Mouse (Mus musculus) layer of hippocampus, adult 2 months (tissue): ENCODE measurements at regions not wholly inside any gene's neighbourhood (a gene's known extent, or its start where the extent isn't known, plus 50 kb on each side); places are given as distances from the start of the nearest gene placed in this dataset.

Experiments
- DNase-seq, 2 experiments: peaks; one replicate each; pipeline ENCODE4 v3.0.0; 2022; ENCODE audit warnings: low spot score in 2 of 2
- H3K27ac ChIP-seq: fragments of 200-600 bp; 2 replicates; pipeline ENCODE4 v1.8.1; 2022
- H3K4me3 ChIP-seq: fragments of 200-600 bp; 2 replicates; pipeline ENCODE4 v1.8.1; 2022; ENCODE audit warnings: mild to moderate bottlenecking
- CTCF ChIP-seq: fragments of 200-600 bp; conservative IDR thresholded peaks from 2 replicates; pipeline ENCODE4 v1.8.1; 2022; ENCODE audit warnings: antibody characterized with exemption, mild to moderate bottlenecking, moderate library complexity

DNA sequence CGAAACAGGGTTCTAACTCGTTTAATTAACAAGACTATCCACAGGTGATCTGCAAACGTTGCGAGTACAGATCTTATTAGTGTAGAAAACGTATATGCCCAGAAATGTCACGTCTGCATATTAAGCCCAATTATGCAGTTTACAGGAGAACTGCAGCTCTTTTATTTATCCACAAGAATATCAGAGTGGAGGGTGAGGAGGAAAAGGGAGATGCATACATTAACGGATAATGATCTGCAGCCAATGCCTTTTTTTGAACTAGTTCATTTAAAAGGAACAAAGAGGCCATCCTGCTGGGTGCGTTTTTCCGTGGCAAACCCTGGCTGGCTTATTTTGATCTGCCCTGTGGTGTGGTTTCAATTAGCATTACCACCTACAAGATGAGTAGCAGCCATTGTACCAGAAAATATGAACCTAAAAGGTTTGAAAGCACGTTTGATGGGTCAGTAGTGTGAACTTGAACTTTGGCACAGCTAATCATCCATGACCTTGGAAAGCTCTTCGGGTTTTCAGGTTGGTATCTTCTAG, 511.1 kb downstream of the Nyap2 start:
- DNase-seq: no peak
- H3K4me3 ChIP-seq: no peak overlapping the region
- no peak overlapping the region for H3K27ac ChIP-seq
- no peak for TF ChIP-seq CTCF

GRCm38 (mm10) chr1:81591623-81592022, 514.9 kb downstream of the Nyap2 start:
- H3K4me3 ChIP-seq: no peak overlapping the region
- no peak overlapping the region for H3K27ac ChIP-seq
- TF ChIP-seq CTCF: peak; percentile 52
- no peak for DNase-seq

DNA sequence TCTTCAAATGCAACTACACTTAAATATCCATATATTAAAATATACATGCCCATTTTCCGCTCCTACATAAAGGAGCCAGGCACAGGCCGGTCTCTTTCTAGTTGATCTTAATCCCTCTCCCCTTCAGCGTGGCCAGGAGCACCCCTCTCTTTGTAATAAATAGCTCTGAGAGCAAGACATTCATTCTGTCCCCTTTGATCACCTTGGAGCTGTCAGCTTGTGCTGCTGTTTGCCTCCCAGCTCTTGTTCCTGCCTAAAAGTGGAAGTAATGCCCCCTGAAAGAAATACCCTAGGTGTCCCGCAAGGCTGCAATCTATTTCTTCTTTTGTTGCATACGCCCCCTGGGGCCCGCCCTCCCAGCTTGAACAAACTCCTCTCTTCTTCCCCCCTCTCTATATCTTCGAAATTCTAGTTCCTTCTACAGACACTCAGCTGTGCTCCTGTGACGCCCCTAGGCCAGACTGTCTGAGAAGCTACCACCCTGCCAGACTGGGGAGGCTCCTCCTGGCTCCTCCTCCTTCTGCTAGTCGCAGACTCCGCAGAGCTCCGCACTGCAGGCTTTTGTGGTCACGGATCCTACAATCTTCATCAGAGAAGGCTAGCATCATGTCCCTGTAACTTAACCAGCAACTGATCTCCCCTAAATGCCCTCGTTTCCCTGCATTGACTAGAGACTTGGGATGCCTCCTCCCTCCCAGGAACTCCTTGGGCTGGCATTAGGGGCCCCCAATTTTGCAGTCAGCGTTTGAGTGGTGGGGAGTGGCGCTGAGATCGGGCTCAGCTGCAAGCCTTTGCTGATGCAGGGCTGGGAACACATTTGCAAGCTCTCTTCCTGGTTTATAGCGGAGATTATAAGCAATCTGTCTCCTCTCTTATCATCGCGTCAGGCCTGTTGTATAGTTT, 516.8 kb downstream of the Nyap2 start:
- peak; percentile 44 to 47 for DNase-seq
- peak; percentile 17; the same call in 1 of the 2 replicates for TF ChIP-seq CTCF
- Histone ChIP-seq H3K4me3 (peak overlapping the region; percentile 57), H3K27ac (peak overlapping the region; percentile 84)

DNA sequence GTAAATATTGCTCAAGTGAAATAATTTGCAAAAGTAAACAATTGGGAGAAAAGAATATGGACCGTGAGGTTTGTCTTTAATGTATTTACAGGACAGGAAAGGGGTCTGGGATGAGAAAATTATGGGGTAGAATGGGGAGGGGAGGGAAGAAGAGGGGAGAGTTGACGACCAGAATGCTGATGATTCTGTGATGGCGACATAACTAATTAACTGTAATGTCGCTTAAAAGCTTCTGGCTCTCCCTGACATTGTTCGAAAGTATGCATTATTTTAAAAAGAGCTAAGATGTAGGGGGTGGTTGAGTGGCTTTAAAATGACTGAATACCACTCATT, 517.4 kb downstream of the Nyap2 start:
- no peak for TF ChIP-seq CTCF
- peak overlapping the region; percentile 84 for H3K27ac ChIP-seq
- no peak for DNase-seq

GRCm38 (mm10) chr1:81594606-81595005, 517.9 kb downstream of the Nyap2 start:
- DNase-seq: no peak
- H3K4me3 ChIP-seq: no peak overlapping the region; the same call in 1 of the 2 replicates
- no peak overlapping the region for H3K27ac ChIP-seq
- TF ChIP-seq CTCF: no peak

More for the DNA sequence above, 517.4 kb downstream of the Nyap2 start:
- peak overlapping the region; percentile 57 for H3K4me3 ChIP-seq

- Histone ChIP-seq H3K4me3 (no peak overlapping the region), H3K27ac (no peak overlapping the region)
- TF ChIP-seq CTCF: no peak
- DNase-seq: no peak
These were observed 532.0 kb downstream of the Nyap2 start for GRCm38 (mm10) chr1:81608772-81609171.

- Histone ChIP-seq H3K27ac (no peak overlapping the region), H3K4me3 (no peak overlapping the region)
- DNase-seq: no peak
- TF ChIP-seq CTCF: no peak
These were observed 542.1 kb downstream of the Nyap2 start for GRCm38 (mm10) chr1:81618880-81619279.

DNA sequence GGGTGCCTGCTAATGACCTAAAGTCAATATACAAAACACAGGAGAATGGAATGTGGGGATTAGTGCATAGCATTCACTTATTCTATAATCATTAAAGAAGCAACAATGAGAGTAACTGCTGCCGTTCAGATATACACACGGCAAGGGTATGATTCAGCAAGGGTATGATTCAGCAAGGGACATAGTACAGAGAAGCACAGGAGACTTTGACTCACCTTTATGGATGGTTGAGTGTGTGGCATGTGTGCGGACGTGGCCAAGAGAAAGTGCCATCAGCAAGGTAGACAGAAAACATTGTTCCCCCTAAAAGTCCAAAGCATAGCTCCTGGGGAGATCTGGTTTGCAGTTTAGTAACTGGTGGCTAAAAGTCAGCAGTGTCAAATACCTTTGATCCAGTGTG, 547.4 kb downstream of the Nyap2 start:
- Histone ChIP-seq H3K4me3 (no peak overlapping the region), H3K27ac (no peak overlapping the region)
- no peak for TF ChIP-seq CTCF
- no peak for DNase-seq

DNA sequence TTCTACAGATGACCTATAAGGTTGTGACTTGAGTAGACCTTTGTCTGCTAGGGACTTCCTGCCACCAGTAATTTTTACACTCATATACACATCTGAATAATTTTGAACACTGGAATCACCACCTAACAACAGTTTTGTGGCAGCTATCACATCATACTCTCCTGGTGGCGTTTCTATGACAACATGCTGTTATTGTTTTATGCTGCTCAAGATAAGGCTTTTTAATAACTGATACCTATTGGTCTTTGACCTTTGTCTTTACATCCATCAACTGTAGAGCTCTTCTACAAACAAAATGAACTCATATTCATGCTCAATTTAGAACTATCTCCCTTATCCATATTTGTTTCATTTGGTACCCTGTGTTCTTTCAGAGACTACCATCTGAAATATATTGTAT, 556.0 kb downstream of the Nyap2 start:
- no peak for TF ChIP-seq CTCF
- Histone ChIP-seq H3K4me3 (no peak overlapping the region), H3K27ac (no peak overlapping the region)
- no peak for DNase-seq

GRCm38 (mm10) chr1:81637357-81637756, 560.6 kb downstream of the Nyap2 start:
- no peak overlapping the region for H3K27ac ChIP-seq
- no peak for TF ChIP-seq CTCF
- DNase-seq: no peak

GRCm38 (mm10) chr1:81652990-81653717, 576.4 kb downstream of the Nyap2 start:
- Histone ChIP-seq H3K27ac (no peak overlapping the region), H3K4me3 (no peak overlapping the region)
- no peak for TF ChIP-seq CTCF
- peak in 1 of 2 experiments; percentile 23 for DNase-seq

More at GRCm38 (mm10) chr1:81637357-81637756, 560.6 kb downstream of the Nyap2 start:
- H3K4me3 ChIP-seq: no peak overlapping the region

DNA sequence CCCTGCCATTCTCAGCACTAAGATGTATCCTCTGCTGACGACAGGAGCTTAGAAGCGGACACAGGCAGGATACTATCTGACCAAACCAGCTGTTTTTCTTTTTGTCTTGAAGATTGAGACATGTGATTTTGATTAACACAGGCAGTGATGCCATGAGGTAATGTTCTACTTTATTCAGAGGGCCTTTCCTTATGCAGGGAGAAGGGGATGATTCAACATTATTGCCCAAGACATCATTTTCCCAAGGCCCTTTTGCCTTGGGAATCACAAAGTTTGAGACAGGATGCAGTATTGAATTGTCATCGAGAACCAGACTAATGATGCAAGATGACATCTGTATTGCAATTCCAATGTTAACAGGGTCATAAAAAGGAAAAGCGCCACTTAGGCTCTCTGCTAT, 571.7 kb upstream of the Gm9747 start:
- TF ChIP-seq CTCF: no peak
- no peak for DNase-seq
- H3K4me3 ChIP-seq: no peak overlapping the region
- no peak overlapping the region for H3K27ac ChIP-seq

GRCm38 (mm10) chr1:81671142-81671541, 561.8 kb upstream of the Gm9747 start:
- H3K27ac ChIP-seq: no peak overlapping the region
- TF ChIP-seq CTCF: no peak
- no peak for DNase-seq
- H3K4me3 ChIP-seq: no peak overlapping the region
